Mouse (Mus musculus) left cerebral cortex, adult 2 months (tissue): ENCODE data around the gene Mex3d. TPM values are rescaled to one million over a fixed set of nuclear protein-coding genes. Genes with fewer than 3 reads are reported as not detected.

Source experiments
- DNase-seq, 2 experiments: peaks; one replicate each; pipeline ENCODE4 v3.0.0; 2021 to 2022; ENCODE audit warnings: low spot score in 2 of 2, mixed read lengths in 1 of 2; ENCODE audit errors: extremely low spot score in 1 of 2
- H3K27ac ChIP-seq: fragments of 200-600 bp; 2 replicates; pipeline ENCODE4 v1.8.1; 2022
- H3K4me3 ChIP-seq: fragments of 200-600 bp; 2 replicates; pipeline ENCODE4 v1.8.1; 2022
- CTCF ChIP-seq: fragments of 200-600 bp; IDR thresholded peaks from 2 replicates; pipeline ENCODE4 v1.8.1; 2022; ENCODE audit warnings: antibody characterized with exemption, mild to moderate bottlenecking, moderate library complexity
- intact Hi-C: fragments of 180-260 bp; cut with DNase I; formaldehyde crosslinking; loops from one replicate; pipeline ENCODE4 v1.15.1; 2025
- total RNA-seq, 2 experiments: library from RNA; stranded (reverse); gene quantifications; 2 replicates each; pipeline ENCODE4 v1.2.3; 2021

The Mex3d gene
- total RNA-seq, 2 experiments from 2014 or later, result 19.2 to 20.6 TPM

GRCm38 (mm10) chr10:80365736-80366135, 21.7 kb downstream of the Mex3d start:
- H3K27ac ChIP-seq, result no peak overlapping the region
- H3K4me3 ChIP-seq, result no peak overlapping the region
- intact Hi-C loops, result no loop called here
- no peak for TF ChIP-seq CTCF
- DNase-seq, result no peak

GRCm38 (mm10) chr10:80363734-80364133, 23.7 kb downstream of the Mex3d start:
- Histone ChIP-seq H3K4me3 (no peak overlapping the region), H3K27ac (no peak overlapping the region)
- no peak for DNase-seq
- TF ChIP-seq CTCF, result no peak
- intact Hi-C loops, result no loop called here

- DNase-seq, result no peak
- Histone ChIP-seq H3K4me3 (0 out of 2 replicates have a peak overlapping the region, but pooled peaks have one; percentile 22), H3K27ac (no peak overlapping the region)
- TF ChIP-seq CTCF, result no peak
- intact Hi-C loops, result loop anchor here (2.0 kb wide), 1 partner anchor 13 kb away; no protein-coding TSS in a partner anchor
Measured at GRCm38 (mm10) chr10:80357994-80358639, 29.3 kb downstream of the Mex3d start.

- intact Hi-C loops, result loop anchor here (2.0 kb wide), 1 partner anchor 13 kb away; no protein-coding TSS in a partner anchor
- Histone ChIP-seq H3K27ac (no peak overlapping the region), H3K4me3 (peak overlapping the region; percentile 50)
- no peak for DNase-seq
- TF ChIP-seq CTCF, result no peak
Measured at GRCm38 (mm10) chr10:80357336-80357735, 30.1 kb downstream of the Mex3d start.

GRCm38 (mm10) chr10:80356737-80357136, 30.7 kb downstream of the Mex3d start:
- no peak for TF ChIP-seq CTCF
- Histone ChIP-seq H3K27ac (peak overlapping the region; percentile 40; the same call in 1 of the 2 replicates), H3K4me3 (peak overlapping the region; percentile 50)
- DNase-seq, result peak in 1 of 2 experiments; percentile 31
- intact Hi-C loops, result loop anchor here (2.0 kb wide), 1 partner anchor 14 kb away; no protein-coding TSS in a partner anchor

- intact Hi-C loops, result loop anchor here (2.0 kb wide), 1 partner anchor 15 kb away; no protein-coding TSS in a partner anchor
Measured at GRCm38 (mm10) chr10:80356001-80356682, 31.3 kb downstream of the Mex3d start, which contains the start of gene Plk5. TSS of gene Plk5 (plus strand) at chr10:80356459.

GRCm38 (mm10) chr10:80355431-80355830, 32.0 kb downstream of the Mex3d start:
- Histone ChIP-seq H3K4me3 (no peak overlapping the region), H3K27ac (peak overlapping the region; percentile 40)
- intact Hi-C loops, result no loop called here
- no peak for TF ChIP-seq CTCF
- no peak for DNase-seq

More at GRCm38 (mm10) chr10:80356001-80356682, 31.3 kb downstream of the Mex3d start, which contains the start of gene Plk5:
- Histone ChIP-seq H3K4me3 (peak within 1 kb of the TSS; percentile 50), H3K27ac (peak within 1 kb of the TSS; percentile 40)
- no peak for TF ChIP-seq CTCF
- peak in 1 of 2 experiments; percentile 49 for DNase-seq

- Histone ChIP-seq H3K27ac (no peak overlapping the region), H3K4me3 (no peak overlapping the region)
- intact Hi-C loops, result no loop called here
- no peak for TF ChIP-seq CTCF
- no peak for DNase-seq
Measured at GRCm38 (mm10) chr10:80352727-80353126, 34.7 kb downstream of the Mex3d start.

GRCm38 (mm10) chr10:80351896-80352295, 35.6 kb downstream of the Mex3d start:
- no peak for DNase-seq
- H3K27ac ChIP-seq, result no peak overlapping the region
- TF ChIP-seq CTCF, result no peak
- H3K4me3 ChIP-seq, result no peak overlapping the region
- intact Hi-C loops, result loop anchor here (2.0 kb wide), 1 partner anchor 23 kb away; no protein-coding TSS in a partner anchor

- no peak overlapping the region for H3K4me3 ChIP-seq
- intact Hi-C loops, result loop anchor here (2.0 kb wide), 1 partner anchor 25 kb away; no protein-coding TSS in a partner anchor
- H3K27ac ChIP-seq, result no peak overlapping the region
- peak; percentile 76 to 88 for DNase-seq
- TF ChIP-seq CTCF, result peak; percentile 98
Measured at GRCm38 (mm10) chr10:80350292-80350691, 37.2 kb downstream of the Mex3d start.

GRCm38 (mm10) chr10:80348981-80349380, 38.5 kb downstream of the Mex3d start:
- intact Hi-C loops, result loop anchor here (2.0 kb wide), 1 partner anchor 56 kb away; the partner anchor contains the start of gene Rps15
- no peak overlapping the region for H3K4me3 ChIP-seq

More at GRCm38 (mm10) chr10:80348981-80349380, 38.5 kb downstream of the Mex3d start:
- no peak for DNase-seq
- no peak for TF ChIP-seq CTCF
- no peak overlapping the region for H3K27ac ChIP-seq
